Mouse (Mus musculus) limb, embryonic 13.5 days (tissue): Measurements from ENCODE around the gene Vipr1. TPM values are rescaled to one million over a fixed set of nuclear protein-coding genes. Genes with fewer than 3 reads are reported as not detected.

ENCODE experiments used
- ATAC-seq: fragments of 200-750 bp; cut with Nextera tagmentation; 2 replicates; pipeline ENCODE4 v1.8.0; 2017; ENCODE audit warnings: low read depth, moderate number of reproducible peaks, moderate TSS enrichment; ENCODE audit not compliant: low FRiP score
- H3K27ac ChIP-seq: fragments of 300-500 bp; sonication (generic); 2 replicates; pipeline ENCODE4 v1.5.1; 2015; ENCODE audit warnings: inconsistent platforms, mild to moderate bottlenecking, moderate library complexity
- H3K27me3 ChIP-seq: fragments of 300-500 bp; sonication (generic); 2 replicates; pipeline ENCODE4 v1.6.1; 2015; ENCODE audit warnings: mild to moderate bottlenecking, inconsistent platforms
- H3K36me3 ChIP-seq: fragments of 300-500 bp; sonication (generic); 2 replicates; pipeline ENCODE4 v1.6.1; 2015; ENCODE audit warnings: inconsistent platforms, mild to moderate bottlenecking, moderate library complexity
- H3K4me1 ChIP-seq: fragments of 300-500 bp; sonication (generic); 2 replicates; pipeline ENCODE4 v1.6.1; 2015; ENCODE audit warnings: inconsistent platforms
- H3K4me2 ChIP-seq: fragments of 300-500 bp; sonication (generic); replicated peaks from 2 replicates; pipeline ENCODE4 v1.6.1; 2015; ENCODE audit warnings: inconsistent platforms, mild to moderate bottlenecking, moderate library complexity
- H3K4me3 ChIP-seq: fragments of 300-500 bp; sonication (generic); 2 replicates; pipeline ENCODE4 v1.5.1; 2015; ENCODE audit warnings: moderate library complexity, mild to moderate bottlenecking, inconsistent platforms
- H3K9ac ChIP-seq: fragments of 300-500 bp; sonication (generic); 2 replicates; pipeline ENCODE4 v1.6.1; 2015; ENCODE audit warnings: mild to moderate bottlenecking, inconsistent platforms
- H3K9me3 ChIP-seq: fragments of 300-500 bp; sonication (generic); 2 replicates; pipeline ENCODE4 v1.6.1; 2016; ENCODE audit warnings: inconsistent platforms
- WGBS: fragments of 180-500 bp; shearing (Covaris S2); methylation state at CpG from one replicate; pipeline ENCODE4 v1.1.7; 2015; 5-methylcytosine and 5-hydroxymethylcytosine counted together
- polyA plus RNA-seq: library from polyadenylated mRNA; unstranded; fragments of >200 nt; fragmentation: Nextera tagmentation; extraction: Ambion mirVana; gene quantifications from 2 replicates; pipeline ENCODE4 v1.2.1, GENCODE M21; 2015

Vipr1 gene
- polyA plus RNA-seq, 1 experiment from 2014 or later = 0.85 TPM

- no peak overlapping the region for H3K27ac ChIP-seq
- no peak overlapping the region for H3K9ac ChIP-seq
- H3K27me3 ChIP-seq = peaks cover 53% of the 10 kb centered on the region
- no peak for ATAC-seq
- no peaks in the 10 kb centered on the region for H3K36me3 ChIP-seq
- H3K4me2 ChIP-seq = no peak overlapping the region
- WGBS = 85% methylated on average over 11 of the region's 11 CpGs
- H3K4me1 ChIP-seq = peaks cover 25% of the 10 kb centered on the region
- no peak overlapping the region for H3K4me3 ChIP-seq
- no peaks in the 10 kb centered on the region for H3K9me3 ChIP-seq
These were observed 25.3 kb downstream of the Vipr1 start for GRCm38 (mm10) chr9:121667822-121668221.

GRCm38 (mm10) chr9:121669348-121669791 is 26.9 kb downstream of the Vipr1 start:
- H3K36me3 ChIP-seq = no peaks in the 10 kb centered on the region
- H3K4me2 ChIP-seq = peak overlapping the region; percentile 64
- peaks cover 52% of the 10 kb centered on the region for H3K27me3 ChIP-seq
- peaks cover 28% of the 10 kb centered on the region for H3K4me1 ChIP-seq
- WGBS = under 1% methylated on average over 28 of the region's 28 CpGs
- no peak overlapping the region for H3K27ac ChIP-seq
- H3K9me3 ChIP-seq = no peaks in the 10 kb centered on the region
- ATAC-seq = peak; percentile 69; the same call in 1 of the 2 replicates
- peak overlapping the region; percentile 53 for H3K9ac ChIP-seq
- peak overlapping the region; percentile 35 for H3K4me3 ChIP-seq

- ATAC-seq = no peak
- Histone ChIP-seq H3K27ac (no peak overlapping the region), H3K27me3 (peaks cover 44% of the 10 kb centered on the region), H3K9me3 (no peaks in the 10 kb centered on the region), H3K4me3 (no peak overlapping the region), H3K9ac (no peak overlapping the region), H3K4me1 (peaks cover 28% of the 10 kb centered on the region), H3K36me3 (no peaks in the 10 kb centered on the region), H3K4me2 (no peak overlapping the region)
- 27% methylated on average over 7 of the region's 7 CpGs for WGBS
These were observed 28.8 kb downstream of the Vipr1 start for GRCm38 (mm10) chr9:121671300-121671699.

- Histone ChIP-seq H3K4me1 (peaks cover 21% of the 10 kb centered on the region), H3K4me2 (no peak overlapping the region), H3K9me3 (no peaks in the 10 kb centered on the region), H3K36me3 (no peaks in the 10 kb centered on the region), H3K4me3 (no peak overlapping the region), H3K9ac (no peak overlapping the region), H3K27me3 (peaks cover 39% of the 10 kb centered on the region), H3K27ac (no peak overlapping the region)
- WGBS = 37% methylated on average over 5 of the region's 5 CpGs
- no peak for ATAC-seq
These were observed 29.8 kb downstream of the Vipr1 start for GRCm38 (mm10) chr9:121672311-121672710.

- peaks cover 21% of the 10 kb centered on the region for H3K4me1 ChIP-seq
- no peaks in the 10 kb centered on the region for H3K36me3 ChIP-seq
- no peaks in the 10 kb centered on the region for H3K9me3 ChIP-seq
- 69% methylated on average over 5 of the region's 5 CpGs for WGBS
- H3K4me3 ChIP-seq = no peak overlapping the region
- H3K27ac ChIP-seq = no peak overlapping the region
- ATAC-seq = no peak
- peaks cover 25% of the 10 kb centered on the region for H3K27me3 ChIP-seq
- no peak overlapping the region for H3K4me2 ChIP-seq
- no peak overlapping the region; the same call in 1 of the 2 replicates for H3K9ac ChIP-seq
These were observed 31.2 kb downstream of the Vipr1 start for GRCm38 (mm10) chr9:121673716-121674115.

GRCm38 (mm10) chr9:121675011-121675410 is 32.5 kb downstream of the Vipr1 start:
- Histone ChIP-seq H3K4me1 (peaks cover 11% of the 10 kb centered on the region), H3K9ac (no peak overlapping the region), H3K9me3 (no peaks in the 10 kb centered on the region), H3K27me3 (peaks cover 12% of the 10 kb centered on the region), H3K27ac (no peak overlapping the region), H3K4me2 (no peak overlapping the region), H3K4me3 (no peak overlapping the region), H3K36me3 (no peaks in the 10 kb centered on the region)
- WGBS = 87% methylated on average over 9 of the region's 9 CpGs
- ATAC-seq = no peak

GRCm38 (mm10) chr9:121675556-121675955 is 33.0 kb downstream of the Vipr1 start:
- Histone ChIP-seq H3K4me2 (no peak overlapping the region), H3K27ac (no peak overlapping the region), H3K36me3 (no peaks in the 10 kb centered on the region), H3K27me3 (peaks cover 6% of the 10 kb centered on the region), H3K4me3 (no peak overlapping the region), H3K4me1 (peaks cover 10% of the 10 kb centered on the region), H3K9me3 (no peaks in the 10 kb centered on the region), H3K9ac (no peak overlapping the region)
- ATAC-seq = no peak
- WGBS = 80% methylated on average over 2 of the region's 2 CpGs

- Histone ChIP-seq H3K4me3 (no peak overlapping the region), H3K9ac (no peak overlapping the region), H3K4me1 (peaks cover 8% of the 10 kb centered on the region), H3K36me3 (0 out of 2 replicates have a peak, but pooled peaks cover 3% of the 10 kb centered on the region), H3K27ac (no peak overlapping the region), H3K4me2 (no peak overlapping the region), H3K9me3 (no peaks in the 10 kb centered on the region), H3K27me3 (no peaks in the 10 kb centered on the region)
- no peak for ATAC-seq
- 60% methylated on average over 4 of the region's 4 CpGs for WGBS
These were observed 34.6 kb downstream of the Vipr1 start for GRCm38 (mm10) chr9:121677069-121677468.

GRCm38 (mm10) chr9:121677476-121677875 is 35.0 kb downstream of the Vipr1 start:
- Histone ChIP-seq H3K9ac (no peak overlapping the region), H3K9me3 (no peaks in the 10 kb centered on the region), H3K27me3 (no peaks in the 10 kb centered on the region), H3K4me3 (no peak overlapping the region), H3K4me2 (no peak overlapping the region), H3K36me3 (peaks cover 7% of the 10 kb centered on the region; the same call in 1 of the 2 replicates), H3K4me1 (peaks cover 4% of the 10 kb centered on the region), H3K27ac (no peak overlapping the region)
- WGBS = 65% methylated on average over 8 of the region's 8 CpGs
- no peak for ATAC-seq

GRCm38 (mm10) chr9:121679549-121679948 is 37.0 kb downstream of the Vipr1 start:
- 20% methylated on average over 6 of the region's 6 CpGs for WGBS
- no peaks in the 10 kb centered on the region for H3K9me3 ChIP-seq

GRCm38 (mm10) chr9:121681191-121681590 is 38.7 kb downstream of the Vipr1 start:
- Histone ChIP-seq H3K4me2 (no peak overlapping the region), H3K36me3 (peaks cover 36% of the 10 kb centered on the region), H3K4me3 (no peak overlapping the region), H3K27me3 (no peaks in the 10 kb centered on the region), H3K27ac (no peak overlapping the region), H3K4me1 (no peaks in the 10 kb centered on the region), H3K9ac (no peak overlapping the region), H3K9me3 (no peaks in the 10 kb centered on the region)
- WGBS = 67% methylated on average over 8 of the region's 8 CpGs
- no peak for ATAC-seq

More at GRCm38 (mm10) chr9:121679549-121679948, 37.0 kb downstream of the Vipr1 start:
- no peak overlapping the region for H3K27ac ChIP-seq
- no peak overlapping the region for H3K4me3 ChIP-seq
- no peaks in the 10 kb centered on the region for H3K4me1 ChIP-seq
- H3K4me2 ChIP-seq = no peak overlapping the region
- H3K36me3 ChIP-seq = peaks cover 23% of the 10 kb centered on the region
- peak; percentile 83 for ATAC-seq
- no peaks in the 10 kb centered on the region for H3K27me3 ChIP-seq
- no peak overlapping the region for H3K9ac ChIP-seq

- WGBS = 72% methylated on average over 18 of the region's 18 CpGs
These were observed 39.6 kb downstream of the Vipr1 start for GRCm38 (mm10) chr9:121682037-121682680.

GRCm38 (mm10) chr9:121684702-121685101 is 42.2 kb downstream of the Vipr1 start:
- no peak overlapping the region for H3K9ac ChIP-seq
- no peaks in the 10 kb centered on the region for H3K9me3 ChIP-seq
- H3K36me3 ChIP-seq = peaks cover 60% of the 10 kb centered on the region
- no peak overlapping the region for H3K27ac ChIP-seq
- no peak for ATAC-seq
- H3K27me3 ChIP-seq = no peaks in the 10 kb centered on the region
- H3K4me2 ChIP-seq = no peak overlapping the region
- H3K4me3 ChIP-seq = no peak overlapping the region
- no peaks in the 10 kb centered on the region for H3K4me1 ChIP-seq
- WGBS = 71% methylated on average over 7 of the region's 7 CpGs

More at GRCm38 (mm10) chr9:121682037-121682680, 39.6 kb downstream of the Vipr1 start:
- ATAC-seq = no peak
- Histone ChIP-seq H3K4me1 (no peaks in the 10 kb centered on the region), H3K4me3 (no peak overlapping the region), H3K9me3 (no peaks in the 10 kb centered on the region), H3K36me3 (peaks cover 38% of the 10 kb centered on the region), H3K4me2 (no peak overlapping the region), H3K27me3 (no peaks in the 10 kb centered on the region), H3K9ac (no peak overlapping the region; the same call in 1 of the 2 replicates), H3K27ac (no peak overlapping the region)
